Mouse (Mus musculus): Measurements from ENCODE around the gene Ankrd33b. TPM values are rescaled to one million over a fixed set of nuclear protein-coding genes. Genes with fewer than 3 reads are reported as not detected.

Ankrd33b gene
- total RNA-seq, 2 experiments from 2014 or later: 1.2 TPM

DNA sequence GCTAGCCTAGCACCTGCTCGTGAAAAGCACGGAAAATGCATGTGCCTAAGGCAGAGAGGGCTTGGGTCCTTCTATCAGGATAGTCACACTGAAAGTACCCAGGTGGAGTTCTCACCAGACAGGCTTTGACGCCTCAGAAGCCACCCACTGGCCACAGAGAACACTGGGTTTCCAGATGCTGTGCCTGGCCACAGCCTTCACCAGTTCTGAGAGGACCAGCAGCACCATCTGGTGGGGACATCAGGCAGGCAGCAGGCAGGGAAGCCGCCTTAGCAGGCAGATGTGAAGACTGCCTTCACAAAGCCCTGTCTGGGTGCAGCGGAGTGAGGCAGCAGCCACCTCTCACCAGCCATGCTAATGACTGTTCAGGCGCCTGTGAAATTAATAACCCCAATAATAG lies 102.7 kb downstream of the Ankrd33b start:
- peak; percentile 75 to 82 for DNase-seq

DNA sequence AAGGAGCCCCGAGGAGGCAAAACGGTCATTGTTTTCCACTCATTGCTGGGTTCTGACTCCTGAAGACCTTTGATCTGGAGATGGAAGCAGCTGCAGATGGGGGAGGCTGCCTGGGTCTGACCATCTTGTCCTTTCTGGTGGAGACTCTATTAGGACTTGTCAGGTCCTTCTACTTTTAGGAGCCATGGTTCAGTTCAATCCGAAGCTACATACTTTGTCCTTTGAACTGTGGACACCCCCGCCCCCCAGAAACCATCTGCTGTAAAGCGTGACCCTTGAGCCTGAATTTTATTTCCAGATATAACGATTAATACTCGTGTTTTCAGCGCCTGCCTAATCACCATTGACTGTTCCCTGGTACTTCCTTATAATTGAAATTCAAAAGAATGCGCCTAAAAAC lies 105.2 kb downstream of the Ankrd33b start:
- DNase-seq: no peak

DNA sequence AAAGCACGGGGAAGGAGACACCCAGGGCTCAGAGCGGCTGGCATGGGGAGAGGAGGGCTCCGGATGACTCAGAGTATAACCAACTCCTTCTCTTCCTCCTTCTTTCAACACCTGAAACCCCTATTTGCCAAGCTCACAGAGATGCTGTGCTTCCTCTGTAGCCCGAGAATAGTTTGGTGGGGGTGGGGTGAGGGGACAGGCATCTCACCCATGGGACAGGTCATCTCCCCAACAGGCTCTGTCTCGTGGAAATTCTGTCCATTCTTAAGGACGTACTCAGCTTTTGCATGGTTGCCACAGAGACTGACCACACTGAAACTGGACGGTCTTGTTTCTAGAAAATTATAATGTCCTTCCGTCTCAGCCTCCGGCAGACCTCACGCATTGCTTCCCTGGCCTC lies 106.4 kb downstream of the Ankrd33b start:
- no peak for DNase-seq

DNA sequence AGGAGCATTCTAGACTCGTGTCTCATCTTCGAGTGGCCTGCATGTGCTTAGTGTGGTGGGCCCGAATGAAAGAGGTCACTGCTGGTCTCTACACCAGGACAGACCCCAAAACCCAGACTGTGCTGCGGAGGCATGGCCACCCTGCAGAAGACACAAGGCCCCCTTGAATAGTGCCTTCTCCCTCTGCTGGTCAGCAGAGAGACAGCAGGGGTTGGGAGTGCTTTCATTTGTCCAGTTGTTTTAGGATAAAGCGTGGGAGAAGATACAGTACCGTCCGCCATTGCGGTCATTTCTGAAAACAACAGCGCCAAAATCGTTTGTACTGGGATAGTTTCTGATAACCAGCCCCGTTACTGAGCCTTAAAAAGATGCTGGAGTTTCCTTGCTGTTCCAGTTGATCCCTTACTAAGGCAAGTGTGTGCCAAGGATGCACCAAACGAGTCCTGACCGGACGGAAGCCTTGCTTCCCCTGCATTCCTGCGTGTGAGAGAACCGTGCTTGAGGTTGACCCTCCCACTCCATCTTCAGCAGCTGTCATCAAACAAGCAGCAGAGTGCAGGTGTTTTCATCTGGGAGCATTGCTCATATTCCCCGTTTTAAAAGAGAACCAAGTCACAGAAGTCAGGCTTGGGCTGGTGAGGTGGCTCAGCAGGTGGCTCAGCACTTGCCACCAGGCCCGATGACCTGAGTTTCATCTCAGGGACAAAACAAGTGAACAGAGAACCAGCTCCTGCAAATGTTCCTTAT lies 108.7 kb downstream of the Ankrd33b start:
- DNase-seq: peak; percentile 19 to 32

DNA sequence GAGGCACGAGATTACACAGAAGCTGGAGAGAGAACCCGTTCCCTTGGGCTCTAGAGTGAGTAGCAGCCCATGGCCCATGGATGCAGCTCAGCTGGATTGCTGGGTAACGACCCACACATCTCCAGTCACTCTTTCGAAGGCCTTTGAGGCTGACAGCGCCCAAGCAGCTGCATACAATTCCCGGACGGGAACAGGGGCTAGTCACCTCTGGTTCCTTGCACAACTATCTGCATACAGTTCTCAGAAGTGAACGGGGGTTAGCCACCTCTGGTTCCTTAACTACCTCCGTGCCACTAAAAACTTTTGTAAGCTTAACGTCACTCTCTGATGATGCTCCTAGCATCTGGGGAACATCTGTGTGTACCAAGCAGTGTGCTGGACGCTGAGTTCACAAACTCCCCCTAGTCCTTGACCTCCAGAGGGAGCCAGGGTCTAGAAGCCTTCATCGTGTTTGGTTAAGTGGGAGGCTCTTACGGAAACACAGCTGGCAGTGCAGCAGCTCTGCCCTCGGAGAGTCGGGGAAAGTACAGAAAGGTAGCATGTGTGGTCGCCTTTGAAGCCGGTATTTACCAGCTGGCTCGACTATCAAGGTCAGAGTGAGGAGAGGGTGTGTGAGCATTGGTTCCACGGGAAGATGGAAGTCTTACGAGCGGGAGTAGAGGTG lies 109.4 kb downstream of the Ankrd33b start:
- no peak for DNase-seq

DNA sequence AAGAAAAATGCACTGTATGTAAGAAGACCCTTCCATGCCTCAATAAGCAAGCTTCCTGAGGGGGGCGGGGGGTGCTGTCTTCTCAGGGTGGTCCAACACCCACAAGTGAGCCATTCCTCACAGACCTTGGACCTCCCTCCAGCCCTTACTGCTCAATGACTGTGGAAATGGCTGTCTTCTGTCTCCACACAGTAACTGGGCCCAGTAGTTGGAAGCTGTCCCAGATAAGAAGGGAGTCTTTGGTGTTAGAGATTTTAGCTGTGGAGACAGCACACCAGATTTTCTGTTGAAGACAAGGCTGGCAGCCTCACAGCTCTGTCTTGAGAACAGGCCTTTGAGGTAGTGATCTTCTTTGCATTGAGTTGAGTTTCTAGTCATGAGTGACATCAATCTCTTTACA lies 110.2 kb downstream of the Ankrd33b start:
- no peak for DNase-seq

DNA sequence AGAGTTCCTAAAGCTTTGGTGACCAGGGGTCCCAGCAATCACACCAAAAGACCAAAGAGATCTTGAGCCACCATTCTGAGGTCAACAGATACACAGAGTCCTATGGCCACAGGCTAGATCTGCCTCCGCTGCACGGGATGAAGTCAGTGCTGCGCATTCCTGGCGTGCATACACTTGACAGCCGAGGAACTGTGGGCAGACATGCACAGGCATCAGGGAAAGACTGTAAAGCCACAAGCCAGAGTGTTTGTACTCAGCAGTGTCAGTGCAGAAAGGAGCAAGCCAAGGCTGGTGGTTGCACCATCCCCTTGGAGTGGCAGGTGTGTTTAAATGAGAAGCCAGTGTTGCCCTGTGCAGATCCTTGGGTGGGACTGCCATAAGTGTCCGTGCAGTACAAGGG lies 111.8 kb downstream of the Ankrd33b start:
- DNase-seq: no peak

DNA sequence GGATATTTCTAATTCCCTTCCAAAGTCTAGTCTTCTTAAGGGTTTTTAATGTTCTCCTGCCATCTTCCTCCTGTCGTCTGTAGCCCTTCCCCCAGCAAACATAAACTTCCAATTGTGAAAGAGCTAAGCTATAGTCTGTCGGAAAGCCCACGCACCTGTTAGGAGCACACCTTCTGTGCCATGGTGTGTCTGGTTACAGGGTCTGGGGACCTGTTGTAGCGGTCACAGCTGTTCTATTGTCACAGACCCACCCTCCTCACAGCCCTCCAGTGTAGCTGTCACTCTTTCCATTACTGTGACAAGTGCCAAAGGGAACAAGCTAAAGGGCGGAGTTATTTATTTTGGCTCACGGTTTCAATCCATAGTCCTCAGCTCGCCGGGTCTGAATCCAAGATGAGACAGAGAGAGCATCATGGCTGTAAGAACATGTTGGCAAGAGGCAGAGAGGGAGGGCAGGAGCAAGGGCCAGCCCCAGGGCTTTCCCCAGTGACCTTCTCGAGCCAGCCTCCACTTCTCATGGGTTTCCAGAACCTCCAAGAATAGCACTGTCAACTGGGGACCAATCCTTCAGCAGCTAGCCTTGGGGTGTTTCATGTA lies 112.5 kb downstream of the Ankrd33b start:
- no peak for DNase-seq

DNA sequence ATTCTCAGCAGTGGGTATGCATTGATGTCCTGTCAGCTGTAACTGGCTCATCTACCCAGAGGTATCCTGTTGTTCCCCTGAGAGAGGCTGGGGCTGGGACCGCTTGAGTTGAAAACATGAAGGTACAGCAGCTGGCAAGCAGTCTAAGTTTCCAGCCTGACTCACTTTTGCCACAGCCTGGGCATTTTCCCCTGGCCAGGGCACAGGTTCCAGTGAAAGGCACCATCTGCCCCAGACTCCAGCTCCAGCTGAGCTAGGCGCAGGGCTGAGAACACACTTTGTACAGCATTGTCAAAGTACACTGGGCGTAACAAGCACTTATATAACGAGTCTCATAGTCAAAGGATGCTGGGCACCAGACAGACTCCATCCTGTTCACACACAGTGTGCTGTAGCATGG lies 113.6 kb downstream of the Ankrd33b start:
- DNase-seq: no peak

DNA sequence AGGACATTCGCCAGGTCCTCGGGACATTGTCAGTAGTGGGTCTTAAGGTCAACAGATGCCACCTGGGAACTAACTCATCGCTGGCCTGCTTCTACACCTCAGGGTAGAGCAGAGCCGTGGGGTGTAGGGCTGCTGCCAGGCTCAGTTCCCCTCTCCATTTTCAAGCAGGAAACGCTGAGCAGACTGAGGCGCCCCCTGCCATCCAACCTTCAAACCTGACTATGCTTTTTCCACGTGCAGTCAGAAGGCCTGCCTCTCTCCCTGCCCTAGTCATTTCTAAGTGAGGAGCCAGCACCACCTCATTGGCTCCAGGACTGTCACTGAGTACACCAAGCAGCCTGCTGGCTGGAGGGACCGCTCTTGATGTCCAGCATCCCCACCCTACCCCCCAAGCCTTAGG lies 114.1 kb downstream of the Ankrd33b start:
- DNase-seq: no peak

DNA sequence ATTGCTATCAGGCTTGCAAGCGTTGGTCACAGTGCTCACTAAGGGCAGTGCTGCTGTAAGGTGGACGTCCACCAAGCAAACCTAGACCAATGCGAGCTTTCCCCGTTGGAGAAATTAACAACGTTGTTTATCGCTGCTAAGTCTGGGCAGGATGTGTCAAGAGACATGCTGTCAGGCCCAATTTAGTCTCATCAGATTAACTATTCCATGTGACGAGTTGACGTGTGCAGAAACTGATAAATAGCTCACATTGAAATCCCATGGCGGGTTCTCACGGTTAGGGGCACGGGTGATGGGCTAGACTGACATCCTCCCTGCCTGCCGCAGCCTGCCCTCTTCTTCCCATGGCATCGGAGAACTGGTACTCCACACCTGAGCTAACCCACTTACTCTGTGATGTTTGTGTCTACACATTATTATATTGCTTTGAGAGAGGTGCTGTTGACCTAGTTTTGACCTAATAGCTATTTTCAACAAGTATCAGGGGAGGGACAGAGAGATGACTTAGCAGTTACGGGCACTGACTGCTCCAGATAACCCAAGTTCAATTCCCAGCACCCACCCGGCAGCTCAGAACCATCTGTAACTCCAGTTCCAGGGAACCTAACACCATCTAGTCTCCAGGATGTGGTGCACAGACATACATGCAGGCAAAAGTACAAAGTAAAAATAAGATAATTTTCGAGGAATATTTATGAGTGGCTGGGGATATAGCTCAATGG lies 114.8 kb downstream of the Ankrd33b start:
- DNase-seq: no peak

DNA sequence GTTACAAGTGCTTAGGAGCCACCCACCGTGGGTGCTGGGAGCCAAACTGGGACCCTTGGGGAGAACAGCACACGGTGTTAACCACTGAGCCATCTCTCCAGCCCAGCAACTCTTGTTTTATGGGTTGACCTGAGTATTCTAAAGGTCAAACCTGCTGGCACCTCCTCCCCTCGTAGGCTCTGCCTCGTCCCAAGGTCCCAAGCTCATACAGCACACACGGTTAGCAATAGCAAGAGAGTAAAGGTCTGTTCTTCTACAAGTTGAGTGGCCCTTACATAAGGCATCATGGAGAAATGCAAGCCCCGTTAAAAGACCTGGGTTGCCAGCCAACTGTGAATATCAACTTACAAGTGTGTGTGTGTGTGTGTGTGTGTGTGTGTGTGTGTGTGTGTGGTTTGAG lies 116.3 kb downstream of the Ankrd33b start:
- no peak for DNase-seq

DNA sequence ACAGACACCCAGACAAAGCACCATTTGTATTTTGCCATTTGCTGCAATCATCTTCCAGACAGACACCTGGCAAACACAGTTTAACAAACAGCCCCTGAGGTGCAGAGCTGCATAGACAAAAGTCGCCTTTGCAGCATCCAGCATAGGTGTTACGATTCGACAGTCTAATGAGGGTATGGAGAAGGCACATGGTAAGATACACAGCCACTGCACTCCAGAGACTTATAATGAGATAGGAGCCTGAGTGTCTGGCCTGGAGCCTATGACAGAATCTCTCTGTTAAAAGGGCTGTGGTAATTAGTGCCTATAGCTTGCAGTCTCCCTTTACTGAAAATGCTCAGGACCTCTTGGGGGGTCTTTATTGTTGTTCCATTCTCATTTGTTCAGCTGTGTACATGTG lies 116.8 kb downstream of the Ankrd33b start:
- no peak for DNase-seq

DNA sequence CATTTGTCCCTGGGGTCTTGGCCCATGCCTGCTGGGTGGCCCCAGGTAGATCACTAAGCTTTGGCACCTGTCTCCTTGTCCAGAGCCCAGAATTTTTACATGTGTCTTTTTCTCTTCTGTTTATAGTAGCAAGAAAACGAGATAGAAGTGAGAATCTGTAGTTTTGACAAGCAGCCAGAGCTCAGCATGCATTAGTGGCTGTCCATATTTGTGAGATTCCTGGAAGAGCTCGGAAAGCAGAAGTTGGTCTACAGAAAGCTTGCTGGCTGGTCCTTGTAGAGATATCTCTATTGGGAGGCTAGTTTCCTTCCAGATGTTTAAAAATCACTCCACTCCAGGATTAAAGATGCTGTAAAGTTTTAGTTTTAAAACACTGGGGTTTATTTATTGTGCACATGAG lies 117.5 kb downstream of the Ankrd33b start:
- DNase-seq: no peak

DNA sequence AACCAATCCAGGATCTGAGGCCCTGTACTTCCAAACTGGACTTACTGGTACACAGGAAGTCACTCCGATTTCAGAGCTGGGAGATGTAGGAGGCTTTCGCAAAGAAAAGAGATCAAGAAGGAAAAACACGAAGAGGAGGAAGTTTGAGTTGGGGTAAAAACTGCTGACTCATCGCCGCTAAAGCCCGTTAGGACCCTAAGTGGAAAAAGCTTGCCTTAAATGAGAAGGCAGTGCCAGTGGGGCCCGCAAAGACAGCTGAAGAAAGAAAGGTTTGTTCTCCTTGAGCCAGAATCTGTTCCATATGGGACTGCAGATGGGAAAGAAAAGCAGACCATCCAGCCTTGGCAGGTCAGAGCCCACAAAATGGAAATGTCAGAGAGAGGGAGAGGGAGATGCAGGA lies 118.6 kb downstream of the Ankrd33b start:
- DNase-seq: no peak

DNA sequence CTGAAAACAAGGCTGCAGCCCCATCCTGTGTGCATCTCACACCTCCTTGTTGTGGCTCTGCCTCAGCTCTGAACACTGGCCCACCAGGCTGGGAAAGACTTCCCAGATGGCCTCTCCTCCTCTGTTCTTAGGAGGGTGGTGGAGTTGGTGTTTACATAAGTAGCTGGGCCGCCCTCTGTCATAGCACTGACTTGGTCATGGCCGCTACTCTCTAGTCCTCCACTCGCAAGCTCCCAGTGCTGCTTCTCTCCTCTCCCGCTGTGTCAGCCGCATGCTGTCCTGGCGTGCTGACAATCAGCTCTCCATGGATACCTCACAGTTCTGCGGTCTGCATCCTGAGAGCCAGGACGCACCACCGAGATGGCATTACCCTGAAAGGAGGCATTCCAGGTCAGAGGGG lies 120.5 kb downstream of the Ankrd33b start:
- no peak for DNase-seq

DNA sequence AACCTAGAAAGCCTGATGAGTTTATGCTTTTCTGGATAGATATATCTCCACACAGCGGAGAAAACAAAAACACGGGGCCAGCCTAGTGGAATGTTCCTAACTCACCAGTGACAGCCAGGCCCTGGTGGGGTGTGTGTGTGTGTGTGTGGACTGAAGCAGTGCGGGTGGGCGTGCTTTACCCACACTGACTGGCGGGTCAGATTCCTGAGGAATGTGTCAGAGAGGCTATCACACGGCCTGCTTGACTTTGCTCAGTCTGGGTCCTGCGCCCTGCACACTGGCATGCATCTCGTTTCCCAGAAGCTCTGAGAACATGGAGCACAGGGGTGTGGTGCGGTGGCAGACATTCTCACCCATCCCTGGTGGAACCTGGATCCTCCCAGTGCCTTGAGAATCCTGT lies 121.6 kb downstream of the Ankrd33b start:
- no peak for DNase-seq

DNA sequence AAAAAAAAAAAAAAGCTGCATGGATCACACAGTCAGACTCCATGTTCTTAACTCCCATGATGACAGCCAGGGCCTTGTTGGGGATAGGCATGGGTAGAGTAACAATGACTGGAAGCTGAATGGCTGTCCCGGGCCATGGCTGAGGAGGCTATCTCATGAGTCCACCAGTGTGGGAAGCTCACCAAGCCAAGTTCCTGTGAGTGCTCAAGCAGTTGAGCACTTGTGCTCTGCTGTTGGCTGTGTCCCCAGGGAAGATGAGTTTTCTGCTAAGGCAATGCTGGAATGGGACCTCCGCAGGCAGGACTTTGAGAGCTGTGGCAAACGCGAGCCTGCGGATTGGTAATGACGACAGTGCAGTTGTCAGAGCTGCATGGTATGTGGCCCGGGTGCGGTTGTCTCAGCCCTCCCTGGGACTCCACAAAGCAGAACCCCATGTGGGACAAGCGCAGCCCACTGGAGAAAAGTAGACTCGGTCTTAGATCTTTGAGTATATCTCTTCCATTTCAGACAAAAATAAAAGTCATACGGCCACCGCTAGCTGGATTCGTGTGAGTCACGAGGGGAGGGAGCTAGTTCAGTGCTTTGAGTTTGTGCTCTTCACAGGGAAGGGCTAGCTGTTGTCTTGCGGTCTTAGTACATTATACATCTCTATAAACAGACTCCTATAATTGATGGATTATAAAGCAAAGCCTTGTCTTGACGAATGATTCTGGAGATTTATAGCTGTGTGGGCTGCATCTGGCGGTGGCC lies 122.7 kb downstream of the Ankrd33b start:
- DNase-seq: no peak

DNA sequence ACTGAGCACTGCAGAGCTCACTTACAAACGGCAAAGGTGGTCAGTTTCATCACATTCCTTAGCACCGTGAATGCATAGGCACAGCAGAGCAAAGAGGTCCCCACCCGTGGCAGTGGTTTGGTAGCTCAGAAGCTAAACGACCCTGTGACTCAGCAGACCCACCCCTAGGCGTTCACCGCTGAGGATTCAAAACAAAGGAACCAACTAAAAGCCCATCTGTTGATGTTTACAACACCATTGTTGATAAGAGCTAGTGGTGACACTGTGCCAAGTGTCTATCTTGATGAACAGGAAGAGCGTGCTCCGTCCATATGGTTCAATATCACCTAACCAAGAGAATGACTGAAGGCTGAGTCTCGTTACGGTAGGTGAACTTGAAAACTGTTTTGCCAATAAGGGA lies 124.3 kb downstream of the Ankrd33b start:
- DNase-seq: no peak

Measured in adrenal gland, postnatal 36 days (tissue).